Mouse (Mus musculus) liver, embryonic 16.5 days (tissue): Measurements from ENCODE around the gene Fbxw21. TPM values are rescaled to one million over a fixed set of nuclear protein-coding genes. Genes with fewer than 3 reads are reported as not detected.

Experiments used
- ATAC-seq: fragments of 200-750 bp; cut with Nextera tagmentation; 2 replicates; pipeline ENCODE4 v1.8.0; 2017; ENCODE audit warnings: low read depth, mild to moderate bottlenecking, moderate number of reproducible peaks, moderate library complexity
- H3K27ac ChIP-seq: fragments of 300-500 bp; sonication (generic); 2 replicates; pipeline ENCODE4 v1.5.1; 2014; ENCODE audit warnings: mild to moderate bottlenecking, low read length
- H3K27me3 ChIP-seq: fragments of 300-500 bp; sonication (generic); 2 replicates; pipeline ENCODE4 v1.6.1; 2014; ENCODE audit warnings: low read depth, low read length, mixed read lengths; ENCODE audit not compliant: control insufficient read depth, insufficient read depth
- H3K36me3 ChIP-seq: fragments of 300-500 bp; sonication (generic); 2 replicates; pipeline ENCODE4 v1.6.1; 2014; ENCODE audit warnings: mild to moderate bottlenecking; ENCODE audit not compliant: control insufficient read depth, insufficient read depth
- H3K4me1 ChIP-seq: fragments of 300-500 bp; sonication (generic); 2 replicates; pipeline ENCODE4 v1.6.1; 2014; ENCODE audit warnings: low read depth, low read length, mixed read lengths; ENCODE audit not compliant: control insufficient read depth
- H3K4me2 ChIP-seq: fragments of 300-500 bp; sonication (generic); 2 replicates; pipeline ENCODE4 v1.6.1; 2014; ENCODE audit warnings: low read depth, low read length, mixed read lengths
- H3K4me3 ChIP-seq: fragments of 300-500 bp; sonication (generic); 2 replicates; pipeline ENCODE4 v1.5.1; 2014; ENCODE audit warnings: low read depth, mild to moderate bottlenecking, low read length
- H3K9ac ChIP-seq: fragments of 300-500 bp; sonication (generic); 2 replicates; pipeline ENCODE4 v1.6.1; 2014; ENCODE audit warnings: low read depth, low read length
- H3K9me3 ChIP-seq: fragments of 300-500 bp; sonication (generic); replicated peaks from 2 replicates; pipeline ENCODE4 v1.6.1; 2016; ENCODE audit warnings: low read length; ENCODE audit not compliant: control insufficient read depth
- WGBS: fragments of 180-500 bp; shearing (Covaris S2); extraction: QIAGEN DNeasy Blood & Tissue Kit; methylation state at CpG from one replicate; pipeline ENCODE4 v1.1.7; 2014; ENCODE audit not compliant: insufficient replicate concordance; 5-methylcytosine and 5-hydroxymethylcytosine counted together
- polyA plus RNA-seq: library from polyadenylated mRNA; unstranded; fragments of >200 nt; fragmentation: Nextera tagmentation; extraction: Ambion mirVana; gene quantifications from 2 replicates; pipeline ENCODE4 v1.2.1, GENCODE M21; 2015

The Fbxw21 gene
- polyA plus RNA-seq, 1 experiment from 2014 or later, result not detected

DNA sequence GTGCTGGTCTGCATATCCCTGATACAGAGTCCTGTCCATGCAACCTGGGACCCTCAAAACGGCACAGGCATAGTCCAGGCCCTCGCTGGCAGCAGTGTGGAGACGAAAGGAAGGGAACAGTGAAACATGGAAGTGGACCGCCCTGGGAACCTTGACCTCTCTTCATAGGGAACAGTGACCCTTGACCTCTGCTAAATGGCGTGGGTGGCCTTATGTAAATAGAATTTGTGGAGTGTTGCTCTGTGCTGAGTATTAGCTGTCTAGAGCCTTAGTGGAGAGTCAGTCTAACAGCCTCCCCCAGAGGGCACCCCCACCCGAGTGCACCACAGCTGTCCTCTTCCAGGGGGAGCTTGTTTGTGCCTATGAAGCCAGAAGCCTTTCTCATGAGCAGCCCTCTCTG is 69.0 kb downstream of the Fbxw21 start:
- WGBS, result 48% methylated on average over 6 of the region's 6 CpGs
- Histone ChIP-seq H3K27ac (peak overlapping the region; percentile 61), H3K9me3 (no peaks in the 10 kb centered on the region), H3K27me3 (peaks cover 37% of the 10 kb centered on the region), H3K4me3 (no peak overlapping the region), H3K9ac (no peak overlapping the region), H3K36me3 (no peaks in the 10 kb centered on the region; the same call in 1 of the 2 replicates), H3K4me1 (peaks cover 3% of the 10 kb centered on the region), H3K4me2 (no peak overlapping the region)
- ATAC-seq, result peak; percentile 50

DNA sequence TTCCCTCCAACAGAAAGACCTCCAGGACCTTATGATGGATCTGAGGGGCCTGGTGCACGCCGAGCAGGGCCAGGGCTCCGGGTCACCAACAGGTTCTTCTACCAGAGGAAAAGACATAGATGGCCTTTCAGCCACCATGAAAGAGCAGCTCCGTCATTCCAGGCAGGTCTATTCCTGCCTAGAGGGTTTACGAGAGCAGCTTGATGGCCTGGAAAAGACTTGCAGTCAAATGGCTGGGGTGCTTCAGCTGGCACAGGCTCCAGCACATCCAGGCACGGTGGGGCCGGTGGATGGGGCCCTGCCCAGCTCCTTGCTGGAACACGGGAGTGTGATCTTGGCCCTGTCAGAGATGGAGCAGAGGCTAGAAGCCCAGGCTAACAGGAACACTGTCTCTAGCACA is 70.0 kb downstream of the Fbxw21 start:
- Histone ChIP-seq H3K4me1 (peaks cover 2% of the 10 kb centered on the region), H3K27me3 (peaks cover 31% of the 10 kb centered on the region), H3K9me3 (no peaks in the 10 kb centered on the region), H3K9ac (no peak overlapping the region), H3K4me3 (no peak overlapping the region), H3K4me2 (no peak overlapping the region), H3K36me3 (no peaks in the 10 kb centered on the region; the same call in 1 of the 2 replicates), H3K27ac (no peak overlapping the region)
- WGBS, result 82% methylated on average over 8 of the region's 8 CpGs
- ATAC-seq, result no peak

DNA sequence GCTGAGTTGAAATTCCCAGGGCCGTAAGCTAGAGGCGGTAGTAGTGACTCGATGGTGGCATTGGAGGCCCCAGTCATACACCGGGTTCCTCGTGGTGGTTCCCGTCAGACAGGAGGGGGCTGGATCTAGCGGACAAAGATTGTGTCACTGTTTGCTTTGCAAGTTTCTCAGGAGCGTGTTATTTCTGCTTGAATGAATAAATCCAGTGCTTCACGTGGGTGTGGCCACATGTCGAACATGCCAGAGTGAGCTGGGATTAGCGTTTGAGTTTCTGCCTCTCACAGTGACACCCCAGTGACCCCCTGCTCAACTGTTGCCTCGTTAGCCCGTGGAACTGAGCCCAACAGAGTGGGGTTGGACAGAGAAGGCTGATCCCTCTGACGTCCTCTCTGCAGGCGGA is 71.4 kb downstream of the Fbxw21 start:
- Histone ChIP-seq H3K36me3 (no peaks in the 10 kb centered on the region; the same call in 1 of the 2 replicates), H3K4me2 (no peak overlapping the region), H3K4me3 (no peak overlapping the region), H3K9ac (no peak overlapping the region), H3K27ac (peak overlapping the region; percentile 34; the same call in 1 of the 2 replicates), H3K9me3 (no peaks in the 10 kb centered on the region), H3K4me1 (peaks cover 2% of the 10 kb centered on the region), H3K27me3 (peaks cover 17% of the 10 kb centered on the region)
- no peak; the same call in 1 of the 2 replicates for ATAC-seq
- 73% methylated on average over 15 of the region's 15 CpGs for WGBS

Other genes with a start within 250 kb of the Fbxw21 start
- gene Tmem89, start 247.4 kb downstream of the Fbxw21 start, polyA plus RNA-seq, result not detected in 2 replicates
- gene Uqcrc1, start 225.4 kb downstream of the Fbxw21 start, polyA plus RNA-seq, result 299 and 310 TPM in 2 replicates
- gene Col7a1, start 208.5 kb downstream of the Fbxw21 start, polyA plus RNA-seq, result 0.19 and 0.46 TPM in 2 replicates
- gene Ucn2, start 176.0 kb downstream of the Fbxw21 start, polyA plus RNA-seq, result not detected in 2 replicates
- 4.0 and 4.4 TPM in 2 replicates for gene Pfkfb4, start 170.3 kb downstream of the Fbxw21 start, polyA plus RNA-seq
- gene Shisa5, start 123.5 kb downstream of the Fbxw21 start, polyA plus RNA-seq, result 20.9 and 23.2 TPM in 2 replicates
- 7.4 and 8.8 TPM in 2 replicates for gene Trex1, start 102.3 kb downstream of the Fbxw21 start, polyA plus RNA-seq
- 8.5 and 8.8 TPM in 2 replicates for gene Atrip, start 87.9 kb downstream of the Fbxw21 start, polyA plus RNA-seq
- gene Ccdc51, start 79.5 kb downstream of the Fbxw21 start, polyA plus RNA-seq, result 10.0 and 11.9 TPM in 2 replicates
- gene Tma7, start 79.5 kb downstream of the Fbxw21 start, polyA plus RNA-seq, result 259 and 313 TPM in 2 replicates
- gene Plxnb1, start 66.7 kb downstream of the Fbxw21 start, polyA plus RNA-seq, result 4.9 and 6.3 TPM in 2 replicates
- not detected in 2 replicates for gene Fbxw13, start 33.9 kb upstream of the Fbxw21 start, polyA plus RNA-seq
- gene Fbxw20, start 72.7 kb upstream of the Fbxw21 start, polyA plus RNA-seq, result 0.09 TPM in 1 of 2 replicates, not detected in the other
- gene Fbxw14, start 125.6 kb upstream of the Fbxw21 start, polyA plus RNA-seq, result not detected in 2 replicates
- not detected in 2 replicates for gene Fbxw28, start 177.6 kb upstream of the Fbxw21 start, polyA plus RNA-seq
- gene Fbxw22, start 242.3 kb upstream of the Fbxw21 start, polyA plus RNA-seq, result not detected in 2 replicates